Mouse (Mus musculus) ovary, postnatal 36 days (tissue): ENCODE data around the gene Limch1.

Source experiments
- DNase-seq: peaks from one replicate; pipeline ENCODE4 v3.0.0; 2022; ENCODE audit warnings: low spot score, mixed read lengths

Limch1 gene

DNA sequence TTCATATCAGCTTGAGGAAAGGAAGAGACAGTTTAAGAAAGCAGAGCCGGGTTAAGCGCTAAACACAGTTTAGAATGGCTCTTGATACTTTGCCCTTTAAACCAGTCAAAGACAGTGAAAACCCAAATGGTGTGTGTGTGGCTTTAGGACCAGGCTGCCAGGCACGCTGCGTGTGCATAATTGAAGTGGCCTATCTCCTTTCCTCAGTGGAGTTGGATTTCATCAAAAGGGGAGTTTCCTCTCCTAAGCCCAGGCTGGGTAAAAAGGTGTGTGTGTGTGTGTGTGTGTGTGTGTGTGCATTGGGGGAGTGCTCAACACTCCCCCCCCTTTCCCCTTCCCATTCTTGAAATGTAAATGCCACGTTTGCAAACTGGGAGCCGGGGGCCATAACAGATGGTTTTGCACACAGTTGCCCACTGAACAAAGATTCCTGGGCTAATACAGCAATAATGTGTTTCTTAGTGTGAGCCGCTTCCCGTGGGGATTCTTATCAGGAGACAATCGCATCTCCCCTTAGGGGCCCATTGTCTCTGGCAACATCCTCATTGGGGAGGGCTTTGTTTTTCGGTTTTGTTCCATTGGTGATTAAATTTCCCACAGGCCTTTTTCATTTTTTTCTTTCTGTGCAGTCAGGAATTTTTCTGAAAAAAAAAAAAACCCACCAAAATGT is 2.3 kb downstream of the Limch1 start:
- no peak for DNase-seq

DNA sequence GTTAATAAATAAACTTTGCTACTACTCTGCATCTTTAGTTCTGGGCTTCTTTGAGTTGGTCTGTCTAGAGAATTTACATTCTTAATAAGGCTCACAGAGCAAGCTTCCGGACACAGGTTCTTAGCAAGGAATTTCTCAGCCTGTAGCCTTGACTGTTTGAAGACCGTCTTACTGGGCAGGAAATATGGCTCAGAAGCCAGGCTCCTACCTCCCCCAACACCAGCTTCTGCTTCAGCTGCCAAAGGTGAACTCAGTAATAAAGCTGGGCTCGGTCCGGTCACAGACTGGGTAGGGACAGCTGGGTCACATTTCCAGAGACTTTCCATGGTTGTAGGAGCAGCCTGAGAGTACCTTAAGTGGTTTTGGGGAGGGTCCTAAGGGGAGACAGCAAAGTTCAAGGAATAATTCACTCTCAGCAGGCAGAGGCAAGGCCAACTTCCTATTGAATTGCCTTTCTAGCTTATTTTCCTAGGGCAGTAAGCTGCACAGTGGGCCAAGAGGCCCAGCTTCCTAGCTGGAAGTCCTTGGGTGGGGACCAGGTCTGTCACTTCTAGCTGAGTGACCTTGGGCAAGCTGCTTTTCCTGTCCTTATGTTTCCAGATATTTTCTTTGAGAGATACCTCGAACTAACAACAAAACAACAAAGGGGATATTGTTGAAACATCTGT is 3.0 kb downstream of the Limch1 start:
- DNase-seq, result no peak

DNA sequence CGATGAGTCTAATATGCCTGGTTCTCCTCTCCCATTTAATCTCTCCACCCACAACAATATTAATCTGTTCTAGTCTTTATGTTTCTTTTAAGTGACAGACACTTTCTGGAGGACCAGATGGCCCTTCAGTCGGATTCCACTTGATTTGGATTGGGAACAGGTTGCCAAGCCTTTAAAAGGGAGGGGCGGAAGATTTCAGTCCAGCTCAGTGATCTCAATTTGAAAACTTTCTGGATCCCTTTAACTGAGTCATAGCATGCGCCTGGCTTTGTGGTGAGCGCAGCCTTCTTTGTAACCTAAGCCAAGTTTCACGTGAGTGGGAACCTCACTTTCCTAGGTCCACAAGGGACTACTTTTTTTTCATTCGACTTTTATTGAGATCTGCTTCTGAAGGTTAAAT is 5.0 kb downstream of the Limch1 start:
- DNase-seq, result no peak

DNA sequence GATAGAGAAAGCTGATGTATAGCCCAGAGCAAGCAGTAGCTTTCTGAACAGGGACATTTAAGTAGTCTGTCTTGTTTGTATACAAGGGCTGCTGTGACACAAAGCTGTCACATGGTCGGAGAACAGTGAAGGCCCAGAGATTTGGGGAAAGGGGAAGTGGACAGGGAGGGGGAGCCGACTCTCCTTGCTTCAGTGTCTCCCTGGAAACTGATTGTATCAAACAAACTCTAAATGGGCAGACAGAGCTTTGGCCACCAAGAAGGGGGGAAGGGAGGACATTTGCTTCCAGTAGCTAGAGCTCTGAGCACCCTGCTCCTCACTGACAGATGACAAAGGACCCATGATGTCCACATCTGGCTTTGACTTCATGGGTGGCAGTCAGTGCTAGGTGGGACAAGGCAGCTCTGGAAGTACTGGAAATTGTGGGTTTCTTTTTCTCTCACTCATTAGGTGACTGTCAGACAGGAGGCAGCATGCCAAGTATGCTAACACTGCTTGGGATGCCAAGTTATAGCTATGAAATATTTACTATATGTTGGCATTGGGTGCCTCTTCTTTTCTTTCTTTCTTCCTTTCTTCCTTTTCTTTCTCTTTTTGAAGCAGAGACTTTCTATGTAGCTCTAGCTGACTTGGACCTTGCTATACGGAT is 5.8 kb downstream of the Limch1 start:
- no peak for DNase-seq

DNA sequence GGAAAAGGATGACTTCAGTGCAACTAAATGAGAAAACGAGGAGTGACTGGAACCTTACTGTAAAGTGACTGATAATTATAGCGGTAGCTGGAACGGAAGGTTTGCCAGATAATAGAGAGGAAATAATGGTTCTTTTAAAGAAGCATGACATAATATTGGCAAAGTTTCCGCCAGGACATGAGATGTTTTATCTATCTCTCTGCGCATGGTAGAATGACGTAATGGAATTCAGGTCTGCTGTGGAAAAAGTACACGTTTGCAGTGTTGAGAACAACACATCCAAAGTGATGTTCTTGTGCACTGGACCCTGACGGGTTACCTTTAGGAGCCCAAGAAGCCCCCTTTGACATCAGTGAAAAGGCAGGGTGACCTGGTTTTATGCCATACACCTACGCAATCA is 8.0 kb downstream of the Limch1 start:
- no peak for DNase-seq

DNA sequence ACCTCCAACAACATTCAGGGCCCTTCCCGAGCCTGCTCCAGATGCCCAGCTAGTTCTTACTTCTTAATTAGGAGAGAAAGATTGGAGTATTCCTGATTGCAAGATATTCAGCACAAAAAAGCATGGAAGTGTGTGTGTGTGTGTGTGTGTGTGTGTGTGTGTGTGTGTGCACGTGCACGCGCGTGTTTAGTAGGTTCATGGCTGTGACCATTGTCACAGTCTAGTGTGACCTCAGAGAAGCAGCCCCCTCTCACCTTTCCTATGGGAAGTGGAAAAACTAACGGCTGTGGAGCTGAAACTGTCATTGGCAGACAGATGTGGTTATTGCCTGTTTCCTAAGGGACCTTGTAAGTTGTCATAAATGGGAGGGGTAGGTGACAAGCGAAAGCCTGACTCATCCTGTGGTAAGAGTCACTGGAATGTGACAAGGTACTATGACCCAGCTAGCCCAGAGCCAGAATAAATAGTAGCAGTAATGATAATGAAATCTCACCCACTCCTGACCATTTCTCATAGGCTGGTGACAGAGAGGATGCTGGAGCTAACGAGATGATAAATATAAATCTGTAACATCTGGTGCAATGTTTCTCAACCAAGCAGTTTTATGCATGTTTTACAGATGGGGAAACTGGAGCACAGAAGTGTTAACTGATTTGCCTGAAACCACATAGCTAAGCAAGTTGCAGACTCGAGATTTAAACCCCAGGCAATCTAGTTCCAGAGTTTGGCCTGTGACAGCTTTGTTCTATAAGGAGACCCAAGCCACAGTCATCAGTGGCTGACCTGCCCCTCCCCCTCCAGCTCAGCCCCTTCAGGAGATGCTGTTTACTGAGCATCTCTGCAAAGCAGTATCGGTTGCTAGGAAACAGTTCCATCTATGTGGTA is 11.4 kb downstream of the Limch1 start:
- DNase-seq, result no peak

DNA sequence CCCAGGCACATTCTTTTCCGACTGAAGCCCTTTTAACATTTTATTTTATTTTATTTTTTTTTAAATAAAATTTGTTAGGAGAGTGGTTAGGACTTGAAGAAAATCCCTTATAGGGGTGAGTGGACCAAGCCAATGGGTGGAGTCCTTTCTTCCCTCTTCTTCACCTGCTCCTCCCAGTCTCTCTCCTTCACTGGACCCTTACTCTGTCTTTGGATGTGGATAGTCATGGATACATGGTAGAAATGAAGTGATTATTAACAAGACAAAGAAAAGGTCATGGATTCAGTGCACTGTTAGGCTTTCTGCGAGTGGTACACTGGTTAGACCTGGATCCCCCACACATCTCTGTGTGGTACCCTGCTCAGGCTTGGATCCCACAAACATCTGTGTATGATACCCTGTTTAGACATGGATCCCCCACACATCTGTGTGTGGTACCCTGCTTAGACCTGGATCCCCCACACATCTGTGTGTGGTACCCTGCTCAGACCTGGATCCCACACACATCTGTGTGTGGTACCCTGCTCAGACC is 12.1 kb downstream of the Limch1 start:
- no peak for DNase-seq

DNA sequence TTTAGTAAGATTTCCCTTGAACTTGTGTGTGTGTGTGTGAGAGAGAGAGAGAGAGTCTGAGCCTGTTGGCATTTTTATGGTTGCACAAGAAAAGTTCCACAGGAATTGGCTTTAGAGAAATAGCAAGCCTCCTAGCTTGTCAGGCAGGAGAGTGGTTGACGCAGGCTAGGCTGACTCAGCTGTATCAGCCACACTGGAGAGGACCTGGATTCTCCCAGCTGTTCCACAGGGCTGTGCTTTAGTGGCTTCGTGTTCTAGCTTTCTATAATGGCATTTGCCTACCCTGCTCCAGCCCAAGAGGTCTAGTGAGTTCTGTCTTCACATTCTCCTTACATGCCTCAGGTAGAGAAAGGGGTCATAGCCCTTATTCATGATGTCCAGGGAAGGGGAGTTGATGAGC is 13.7 kb downstream of the Limch1 start:
- DNase-seq, result no peak

DNA sequence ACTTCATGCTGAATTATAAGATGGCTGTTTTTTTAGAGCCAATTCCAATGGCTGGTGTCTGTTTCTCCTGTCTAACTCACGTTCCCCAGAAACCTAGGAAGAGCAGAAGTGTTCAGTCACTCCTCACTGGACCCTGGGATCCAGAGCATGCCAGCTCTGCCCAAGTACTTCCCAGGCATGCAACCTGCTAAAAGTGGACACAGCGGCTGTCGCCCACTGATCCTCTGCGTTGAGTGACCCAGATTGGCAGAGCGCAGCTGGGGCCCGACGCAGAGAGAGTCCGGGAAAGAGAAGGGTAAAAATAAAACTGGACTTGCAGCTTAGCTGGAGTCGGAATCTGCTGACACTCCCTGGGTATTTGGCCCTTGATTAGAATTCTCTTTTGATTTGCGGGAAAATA is 15.1 kb downstream of the Limch1 start:
- no peak for DNase-seq

DNA sequence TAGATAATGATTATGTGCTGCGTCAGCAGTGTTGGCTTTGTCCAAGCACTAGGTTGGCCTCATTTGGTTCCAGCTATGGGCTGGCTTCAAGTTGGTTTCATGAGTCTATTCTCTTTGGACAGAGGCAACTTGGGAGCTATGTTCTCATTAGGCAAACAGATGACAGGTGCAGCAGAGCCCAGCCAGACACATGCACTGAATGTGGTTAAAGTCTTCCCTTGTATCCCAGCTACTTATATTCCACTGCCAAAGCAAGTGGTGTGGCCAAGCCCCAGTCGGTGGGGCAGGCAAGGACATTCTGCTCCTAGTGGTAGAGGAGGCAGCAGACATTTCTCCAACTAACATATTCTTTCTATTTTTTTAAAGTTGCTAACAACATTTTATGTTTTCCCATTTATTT is 16.4 kb downstream of the Limch1 start:
- DNase-seq, result no peak

DNA sequence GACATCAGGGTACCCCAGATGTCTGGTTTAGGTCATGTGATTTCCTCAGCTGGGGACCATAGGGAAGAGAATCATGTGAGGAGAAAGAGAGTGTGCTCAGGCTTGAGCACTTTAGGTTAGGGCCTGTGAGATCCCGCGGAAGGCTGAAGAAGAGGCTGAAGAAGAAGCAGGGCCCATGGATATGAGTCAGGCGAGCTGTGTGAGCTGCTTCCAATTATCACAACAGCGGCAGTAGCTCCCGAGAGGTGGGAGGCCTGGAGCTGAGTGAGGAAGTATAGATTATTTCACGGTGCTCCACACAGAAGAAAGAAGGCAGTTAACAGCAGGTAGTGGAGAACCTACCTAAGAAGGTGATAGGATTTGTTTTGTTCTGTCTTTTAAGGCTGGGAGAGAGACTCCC is 18.5 kb downstream of the Limch1 start:
- no peak for DNase-seq

DNA sequence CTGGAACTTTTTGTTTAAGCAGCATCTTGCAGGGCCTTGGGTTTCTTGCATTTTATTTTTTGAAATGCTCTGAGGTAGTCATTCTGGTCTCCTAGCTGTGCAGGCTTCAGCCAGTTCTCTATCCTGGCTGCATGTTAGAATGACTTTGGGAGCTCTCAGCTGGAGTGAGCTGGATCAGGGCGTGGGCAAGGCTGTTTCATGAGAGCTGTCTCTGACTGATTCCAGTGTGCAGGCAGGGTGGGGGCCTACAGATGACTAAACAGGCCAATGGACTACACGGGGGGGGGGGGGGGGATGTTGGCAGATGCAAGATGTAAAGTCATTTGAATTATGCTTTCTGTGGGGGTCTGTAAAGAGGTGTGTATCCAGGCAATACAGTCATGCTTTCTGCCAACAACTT is 20.3 kb downstream of the Limch1 start:
- no peak for DNase-seq

DNA sequence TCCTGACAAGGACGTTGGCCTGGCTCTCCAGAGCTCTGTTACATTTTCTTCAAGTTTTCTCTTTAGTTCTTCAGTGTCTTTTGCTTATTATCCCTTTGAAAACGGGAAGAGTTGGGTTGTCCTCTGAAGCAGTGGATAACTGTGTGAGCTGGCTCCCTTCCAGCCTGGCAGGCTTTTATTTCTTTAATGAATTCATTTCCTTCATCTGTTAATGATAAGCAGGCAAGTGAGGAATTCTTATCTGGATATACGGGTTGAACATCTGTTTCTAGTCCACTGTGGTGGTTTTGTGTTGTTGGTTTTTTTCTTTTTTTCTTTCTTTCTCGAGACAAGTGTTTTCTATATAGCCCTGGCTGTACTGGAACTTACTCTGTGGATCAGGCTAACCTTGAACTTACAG is 22.4 kb downstream of the Limch1 start:
- DNase-seq, result no peak

DNA sequence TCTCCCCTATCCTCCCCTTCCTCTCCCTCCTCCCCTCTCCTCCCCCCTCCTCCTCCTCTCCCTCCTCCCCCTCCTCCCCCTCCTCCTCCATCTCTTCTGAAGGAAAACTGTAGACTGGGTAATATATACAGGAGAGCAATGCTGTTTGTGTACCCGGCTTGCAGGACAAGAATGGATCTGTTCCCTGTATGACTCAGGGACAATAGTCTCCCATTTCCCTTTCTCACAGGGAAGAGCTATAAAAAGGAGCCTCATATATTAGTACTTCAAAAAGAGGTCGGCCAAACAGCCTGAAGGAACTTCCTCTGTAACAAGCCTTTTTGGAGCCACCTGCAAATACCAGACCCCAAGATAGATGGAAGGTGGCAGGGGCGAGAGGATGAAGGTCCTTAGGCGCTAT is 23.4 kb downstream of the Limch1 start:
- DNase-seq, result no peak

DNA sequence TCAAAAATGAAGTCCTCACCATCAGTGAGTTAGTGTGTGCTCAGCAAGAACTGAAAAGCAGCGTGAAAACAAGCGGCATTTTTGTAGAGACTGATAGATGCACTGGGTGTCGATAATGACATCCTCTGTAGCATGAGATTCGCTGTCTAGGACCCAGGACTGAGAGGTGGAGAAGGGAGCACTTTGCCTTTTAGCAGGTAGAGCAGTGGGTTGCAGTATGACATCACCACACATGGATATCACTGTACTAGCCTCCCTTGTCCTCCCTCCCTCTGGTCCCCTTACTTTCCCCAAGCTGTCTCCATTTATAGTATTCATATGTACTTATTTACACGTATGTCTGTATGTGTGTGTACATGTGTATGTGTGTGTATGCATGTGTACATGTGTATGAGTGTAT is 23.9 kb downstream of the Limch1 start:
- DNase-seq, result no peak

DNA sequence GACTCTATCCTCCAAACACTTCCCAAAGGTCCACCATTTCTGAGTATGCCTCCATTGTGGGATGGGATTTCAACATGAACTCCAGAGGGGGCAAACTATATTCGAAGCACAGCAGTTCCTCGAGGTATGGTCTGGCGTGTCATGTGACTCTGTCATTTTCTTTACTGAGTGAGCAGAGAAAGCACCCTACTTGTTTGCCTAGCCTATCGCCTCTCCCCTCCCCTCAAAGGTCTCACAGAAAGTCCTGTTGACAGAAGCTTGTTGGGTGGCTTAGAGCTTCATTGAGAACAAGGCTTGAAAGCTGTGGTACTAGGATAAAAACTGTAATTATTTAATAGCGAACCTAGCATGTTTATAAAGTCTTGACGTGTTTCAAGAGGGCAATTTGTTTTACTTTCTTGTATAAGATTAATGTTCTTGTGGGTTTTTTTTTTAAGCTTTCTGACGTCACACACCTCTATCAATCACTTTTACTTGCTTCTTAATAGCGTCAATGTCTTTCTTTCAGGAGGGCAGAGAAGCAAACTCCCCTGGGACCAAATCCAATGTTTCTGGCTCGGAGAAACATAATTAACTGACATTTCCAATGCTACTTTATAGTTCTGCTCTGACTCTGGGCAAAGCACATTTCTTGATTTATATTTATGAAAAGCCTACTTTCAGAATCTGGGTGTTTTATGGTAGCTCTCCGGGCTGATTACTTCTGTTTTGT is 32.5 kb downstream of the Limch1 start:
- DNase-seq, result no peak

DNA sequence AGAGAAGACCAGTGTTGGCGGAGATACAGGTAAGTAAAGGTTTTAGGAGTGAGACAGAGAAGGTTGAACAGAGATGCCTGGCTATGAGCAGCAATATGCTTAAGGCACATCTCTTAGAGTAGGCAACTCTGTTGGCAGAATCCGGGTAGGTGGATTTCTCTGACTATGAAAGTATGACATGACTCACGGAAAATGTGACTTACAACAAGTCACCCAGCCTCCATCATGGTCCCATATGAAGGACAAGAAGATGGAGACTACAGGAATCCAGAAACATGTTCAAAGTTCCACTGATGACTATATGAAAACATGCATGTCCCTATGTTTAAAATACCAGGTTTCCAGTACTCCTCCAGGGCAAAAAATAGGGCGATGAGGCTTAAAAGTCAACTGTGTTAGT is 34.7 kb downstream of the Limch1 start:
- no peak for DNase-seq

DNA sequence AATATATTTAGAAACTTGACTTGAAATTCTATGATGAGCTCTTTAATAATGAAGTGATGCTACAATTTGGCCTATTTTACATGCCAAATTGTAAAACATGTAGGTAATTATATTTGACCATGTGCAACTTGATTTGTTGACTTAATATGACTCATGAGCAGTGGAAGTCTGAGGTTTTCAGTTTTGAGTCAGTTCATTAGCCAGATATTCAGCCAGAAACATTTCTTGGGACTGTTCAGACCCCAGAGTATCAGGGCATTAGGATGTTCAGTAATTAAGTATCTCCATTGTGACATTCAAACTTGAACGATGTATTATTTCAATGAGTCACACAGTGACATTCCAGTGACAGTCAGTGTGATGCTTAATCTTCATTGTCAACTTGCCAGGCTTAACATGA is 35.9 kb downstream of the Limch1 start:
- DNase-seq, result no peak

DNA sequence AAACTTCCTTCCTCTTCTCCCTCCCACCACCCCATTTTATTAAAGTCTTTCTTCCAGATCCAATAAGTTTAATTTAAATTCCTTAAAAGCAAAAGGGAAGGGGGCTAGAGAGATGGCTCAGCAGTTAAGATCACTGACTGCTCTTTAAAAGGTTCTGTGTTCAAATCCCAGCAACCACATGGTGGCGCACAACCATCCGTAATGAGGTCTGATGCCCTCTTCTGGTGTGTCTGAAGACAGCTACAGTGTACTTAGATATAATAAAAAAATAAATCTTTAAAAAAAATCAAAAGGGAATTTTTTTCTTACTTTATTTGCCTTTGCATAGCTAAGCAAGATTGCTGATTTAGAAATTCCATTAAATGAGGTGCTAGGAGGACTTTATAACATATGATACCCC is 37.2 kb downstream of the Limch1 start:
- no peak for DNase-seq

DNA sequence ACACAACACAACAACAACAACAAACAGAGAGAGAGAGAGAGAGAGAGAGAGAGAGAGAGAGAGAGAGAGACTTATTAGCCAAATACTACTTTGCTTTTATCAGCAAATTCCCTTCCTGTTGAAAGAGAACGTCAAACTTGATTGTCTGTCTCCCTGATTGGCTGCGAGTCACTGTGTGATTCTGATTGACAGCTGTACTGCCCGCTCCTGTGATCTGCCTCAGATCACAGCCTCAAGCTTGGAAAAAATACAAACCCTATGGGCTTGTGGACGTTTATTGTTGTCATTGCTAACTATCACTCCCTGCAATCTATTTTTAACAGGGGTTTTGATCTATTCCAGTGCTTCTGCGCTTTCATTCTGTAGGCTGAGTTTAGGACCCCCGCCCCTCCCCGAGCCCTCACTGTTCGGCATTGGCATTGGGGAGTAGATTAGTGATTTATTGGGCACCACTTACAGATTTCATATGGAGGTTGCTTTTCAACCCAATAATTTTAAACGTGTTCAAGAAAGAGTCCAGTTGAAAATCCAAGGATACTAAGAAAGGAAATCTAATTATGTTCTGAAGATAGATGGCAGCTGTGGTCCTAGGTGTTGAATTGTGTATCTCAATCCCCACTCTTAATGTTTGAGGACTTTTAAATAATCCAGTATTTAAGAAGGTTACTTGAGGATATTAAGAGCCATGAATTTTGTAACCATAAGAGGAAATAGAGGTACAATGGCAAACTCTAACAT is 39.2 kb downstream of the Limch1 start:
- DNase-seq, result no peak

DNA sequence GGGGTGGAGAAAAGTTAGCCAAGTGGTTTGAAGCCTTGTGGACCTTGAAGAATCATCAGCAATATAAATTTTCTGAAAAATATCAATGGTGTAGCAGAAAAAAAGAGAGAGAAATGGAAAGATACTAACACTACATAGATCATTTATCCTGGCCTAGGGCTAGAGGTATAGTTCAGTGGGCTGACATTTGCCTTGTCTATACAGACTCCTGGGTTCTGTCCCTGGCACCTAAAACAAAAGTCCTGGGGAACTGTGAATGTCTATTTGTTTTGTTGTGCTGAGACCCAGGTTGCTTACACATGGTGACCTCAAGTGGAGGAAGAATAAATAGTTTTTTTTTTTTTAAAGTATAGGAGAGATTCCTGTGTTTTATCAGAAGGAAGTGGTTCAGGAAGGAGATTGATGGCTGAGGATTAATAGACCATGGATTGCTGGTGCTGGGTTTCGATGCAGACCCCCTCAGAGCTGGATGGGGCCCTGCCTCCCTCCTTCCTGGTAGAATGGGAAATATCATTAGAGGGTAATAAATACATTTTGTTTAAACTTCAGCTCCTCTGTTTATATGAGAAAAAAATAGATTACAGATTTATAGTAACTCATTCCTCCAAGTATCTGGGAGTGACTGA is 40.5 kb downstream of the Limch1 start:
- DNase-seq, result no peak
